Mouse (Mus musculus): Measurements from ENCODE around the gene Chodl. TPM values are rescaled to one million over a fixed set of nuclear protein-coding genes. Genes with fewer than 3 reads are reported as not detected.

The Chodl gene
- polyA plus RNA-seq (2015; fragmentation: Nextera tagmentation; extraction: Ambion mirVana), result 97.6 and 97.8 TPM in 2 replicates

DNA sequence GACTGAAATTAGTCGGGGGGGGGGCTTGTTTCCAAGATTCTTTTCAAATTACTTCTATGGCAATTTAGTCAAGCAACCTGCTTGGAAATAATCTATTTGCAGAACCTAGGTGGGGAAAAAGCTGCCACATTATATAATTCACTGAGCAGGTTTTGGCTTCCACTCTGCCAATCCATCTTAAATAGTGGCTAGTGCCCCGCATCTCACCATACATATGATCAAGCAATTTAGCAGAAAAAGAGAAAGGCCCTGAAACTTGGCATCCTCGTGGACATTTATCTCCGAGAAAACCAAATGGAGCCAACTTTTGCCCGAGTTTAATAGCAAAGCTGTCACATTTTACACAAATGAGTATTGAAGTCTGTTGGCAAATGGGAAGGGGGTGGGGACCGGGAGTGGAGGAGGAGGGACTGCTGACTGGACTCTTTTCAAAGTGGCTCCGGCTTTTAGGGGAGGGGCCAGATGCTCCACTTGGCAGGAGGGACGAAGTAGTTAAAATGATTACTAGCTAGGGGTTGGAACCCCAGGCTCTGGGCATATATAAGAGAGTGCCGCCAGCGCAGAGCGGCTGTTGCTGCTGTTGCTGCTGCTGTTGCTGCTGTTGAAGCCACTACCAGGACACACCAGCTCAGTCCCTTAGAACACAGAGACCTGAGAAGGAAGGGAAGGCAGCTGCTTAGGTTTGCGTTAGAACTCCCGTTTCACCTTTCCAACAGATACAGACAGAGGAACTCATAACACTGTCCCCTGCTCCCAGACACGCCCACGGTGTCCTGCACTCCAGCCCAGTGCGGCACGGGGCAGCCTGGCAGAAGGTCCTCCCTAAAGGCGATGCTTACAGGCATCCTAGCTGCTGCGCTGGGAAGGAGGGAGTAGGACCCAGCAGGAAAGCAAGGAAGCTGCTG, at the start of gene Chodl:
Chodl (plus strand) TSS at position 567 of the 905 bp plus-strand sequence.
- 8% methylated on average over 19 of the region's 19 CpGs for WGBS
- Histone ChIP-seq H3K9ac (peak within 1 kb of the TSS; percentile 40), H3K27me3 (no peaks in the 10 kb centered on the region; the same call in 1 of the 2 replicates), H3K4me1 (peaks cover 13% of the 10 kb centered on the region), H3K36me3 (no peaks in the 10 kb centered on the region), H3K4me3 (peak within 1 kb of the TSS; percentile 48), H3K4me2 (peak within 1 kb of the TSS; percentile 83), H3K27ac (peak within 1 kb of the TSS; percentile 61), H3K9me3 (no peaks in the 10 kb centered on the region)
- peak; percentile 78 for ATAC-seq (ENCODE audit: insufficient number of reproducible peaks, low FRiP score, low TSS enrichment, low read depth)

DNA sequence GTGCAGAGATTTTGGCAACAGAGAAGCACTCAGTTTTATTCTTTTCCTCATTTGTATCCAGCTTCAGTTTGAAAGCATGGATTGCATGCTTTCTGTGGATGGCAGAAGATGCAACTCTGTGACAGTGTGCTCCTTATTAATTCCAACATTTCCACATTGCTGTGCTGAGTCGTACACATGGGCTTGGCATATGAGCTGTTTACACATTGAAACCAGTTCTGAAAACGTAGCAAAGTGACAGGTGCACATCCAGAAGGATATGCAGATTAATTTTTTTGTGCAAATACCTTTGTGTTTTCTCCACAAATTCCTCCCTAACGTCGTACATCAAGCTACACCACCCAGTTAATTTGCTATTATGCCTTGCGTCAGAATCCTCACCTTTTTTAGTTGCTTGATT, 8.1 kb upstream of the Chodl start:
- ATAC-seq (ENCODE audit: insufficient number of reproducible peaks, low FRiP score, low TSS enrichment, low read depth), result no peak
- 65% methylated on average over 5 of the region's 5 CpGs for WGBS
- Histone ChIP-seq H3K9me3 (no peaks in the 10 kb centered on the region), H3K9ac (no peak overlapping the region), H3K36me3 (no peaks in the 10 kb centered on the region), H3K27me3 (no peaks in the 10 kb centered on the region), H3K4me1 (no peaks in the 10 kb centered on the region), H3K4me3 (no peak overlapping the region), H3K4me2 (no peak overlapping the region), H3K27ac (no peak overlapping the region)

GRCm38 (mm10) chr16:78931287-78932025, 708 bp downstream of the Chodl start:
- peak overlapping the region; percentile 61 for H3K27ac ChIP-seq
- peak overlapping the region; percentile 83 for H3K4me2 ChIP-seq
- no peaks in the 10 kb centered on the region for H3K36me3 ChIP-seq
- H3K4me1 ChIP-seq, result peaks cover 13% of the 10 kb centered on the region
- H3K9me3 ChIP-seq, result no peaks in the 10 kb centered on the region
- no peaks in the 10 kb centered on the region; the same call in 1 of the 2 replicates for H3K27me3 ChIP-seq
- ATAC-seq (ENCODE audit: insufficient number of reproducible peaks, low FRiP score, low TSS enrichment, low read depth), result no peak; the same call in 1 of the 2 replicates
- 11% methylated on average over 16 of the region's 16 CpGs for WGBS
- H3K9ac ChIP-seq, result peak overlapping the region; percentile 40
- peak overlapping the region; percentile 48 for H3K4me3 ChIP-seq

DNA sequence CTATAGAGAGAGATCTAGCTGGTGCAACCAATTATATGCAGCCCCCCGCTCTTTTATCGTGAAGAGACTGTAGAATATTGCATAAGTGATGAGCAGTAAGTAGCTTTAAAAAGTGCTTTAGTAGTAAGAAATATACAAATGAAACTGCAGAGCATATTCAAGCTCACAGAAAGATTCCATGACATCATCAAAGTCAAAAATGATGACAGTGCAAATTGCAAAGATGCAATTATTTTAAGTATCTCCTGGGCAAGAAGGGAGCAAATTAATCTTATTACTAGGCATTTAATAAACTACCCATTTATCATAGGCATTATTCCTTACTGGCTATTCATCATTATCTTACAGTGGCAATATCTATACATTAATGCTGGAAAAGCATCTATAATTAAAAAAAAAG, 3.5 kb downstream of the Chodl start:
- Histone ChIP-seq H3K4me2 (no peak overlapping the region), H3K4me1 (peaks cover 13% of the 10 kb centered on the region), H3K9ac (no peak overlapping the region), H3K27ac (no peak overlapping the region), H3K36me3 (no peaks in the 10 kb centered on the region), H3K4me3 (no peak overlapping the region), H3K9me3 (no peaks in the 10 kb centered on the region), H3K27me3 (no peaks in the 10 kb centered on the region; the same call in 1 of the 2 replicates)
- ATAC-seq (ENCODE audit: insufficient number of reproducible peaks, low FRiP score, low TSS enrichment, low read depth), result no peak
- WGBS, result 95% methylated on average over 2 of the region's 2 CpGs

DNA sequence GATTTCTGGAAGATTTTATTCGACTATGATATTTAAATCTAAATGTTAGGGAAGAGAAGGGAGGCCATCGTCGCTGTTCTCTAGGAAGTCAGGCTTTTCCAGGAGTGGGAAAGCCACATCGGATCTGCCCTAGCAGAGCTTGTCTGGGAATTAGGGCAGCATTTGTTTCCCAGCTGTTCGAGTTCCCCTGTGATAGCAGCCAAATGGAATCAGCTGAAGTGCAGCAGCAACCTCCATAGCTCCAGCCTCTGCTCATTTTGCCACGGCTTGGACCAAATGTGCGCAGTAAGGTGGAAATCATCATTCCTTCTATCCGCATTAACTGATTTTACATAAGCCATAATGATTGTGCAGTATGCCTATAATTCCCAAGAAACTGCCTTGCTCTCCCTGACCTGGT, 7.0 kb downstream of the Chodl start:
- no peak overlapping the region for H3K4me3 ChIP-seq
- no peaks in the 10 kb centered on the region for H3K27me3 ChIP-seq
- no peaks in the 10 kb centered on the region for H3K9me3 ChIP-seq
- no peak for ATAC-seq (ENCODE audit: insufficient number of reproducible peaks, low FRiP score, low TSS enrichment, low read depth)
- H3K9ac ChIP-seq, result no peak overlapping the region
- 59% methylated on average over 8 of the region's 8 CpGs for WGBS
- H3K36me3 ChIP-seq, result no peaks in the 10 kb centered on the region
- H3K4me1 ChIP-seq, result no peaks in the 10 kb centered on the region
- no peak overlapping the region for H3K27ac ChIP-seq
- no peak overlapping the region for H3K4me2 ChIP-seq

DNA sequence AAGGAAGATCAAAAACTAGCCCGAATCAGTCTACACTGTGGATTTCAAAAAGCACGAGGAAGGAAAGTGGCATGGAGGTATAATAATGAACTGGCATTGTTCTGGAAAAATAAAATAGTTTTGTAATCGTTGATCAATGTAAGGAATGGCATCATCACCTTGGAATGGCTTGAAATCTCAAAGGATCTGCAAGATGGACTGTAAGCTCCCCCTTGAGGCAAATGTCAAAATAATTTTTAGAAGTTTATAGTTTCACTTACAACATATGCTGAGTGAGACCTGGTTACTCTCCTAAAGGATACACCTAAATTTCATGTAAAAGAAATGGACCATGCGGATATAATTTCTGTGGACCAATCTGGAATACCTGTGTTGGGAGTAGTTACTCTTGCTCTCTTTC, 19.6 kb downstream of the Chodl start:
- Histone ChIP-seq H3K27ac (no peak overlapping the region), H3K27me3 (no peaks in the 10 kb centered on the region), H3K4me1 (no peaks in the 10 kb centered on the region), H3K36me3 (no peaks in the 10 kb centered on the region), H3K9ac (no peak overlapping the region), H3K4me2 (no peak overlapping the region), H3K9me3 (no peaks in the 10 kb centered on the region), H3K4me3 (no peak overlapping the region)
- ATAC-seq (ENCODE audit: insufficient number of reproducible peaks, low FRiP score, low TSS enrichment, low read depth), result no peak
- 74% methylated on average over 4 of the region's 4 CpGs for WGBS

DNA sequence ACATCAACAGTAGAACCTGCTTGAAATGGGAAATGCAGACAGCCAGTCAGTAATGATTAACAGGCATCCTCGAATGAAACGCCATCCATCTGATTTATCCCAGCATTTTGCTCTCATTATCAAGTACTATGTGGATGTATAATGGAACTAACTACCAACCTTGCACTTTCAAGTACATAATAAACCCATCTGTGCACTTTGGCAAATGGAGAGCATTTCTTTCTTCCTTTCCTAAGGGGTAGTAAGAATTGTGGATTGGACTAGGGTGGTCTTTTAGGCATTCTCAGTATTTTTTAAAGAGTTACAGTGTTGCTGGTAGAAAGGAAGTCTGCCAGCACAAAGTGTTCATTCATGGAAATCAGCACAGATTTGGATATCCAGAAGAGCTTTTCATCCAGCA, 26.7 kb downstream of the Chodl start:
- Histone ChIP-seq H3K9ac (no peak overlapping the region), H3K27ac (no peak overlapping the region), H3K36me3 (no peaks in the 10 kb centered on the region), H3K4me2 (no peak overlapping the region), H3K4me3 (no peak overlapping the region), H3K9me3 (no peaks in the 10 kb centered on the region), H3K4me1 (no peaks in the 10 kb centered on the region), H3K27me3 (no peaks in the 10 kb centered on the region)
- WGBS, result 50% methylated on average over 2 of the region's 2 CpGs
- ATAC-seq (ENCODE audit: insufficient number of reproducible peaks, low FRiP score, low TSS enrichment, low read depth), result no peak

GRCm38 (mm10) chr16:78969091-78969731, 38.5 kb downstream of the Chodl start:
- H3K4me1 ChIP-seq, result no peaks in the 10 kb centered on the region
- no peaks in the 10 kb centered on the region for H3K27me3 ChIP-seq
- no peak overlapping the region for H3K4me2 ChIP-seq
- no peaks in the 10 kb centered on the region for H3K9me3 ChIP-seq
- ATAC-seq (ENCODE audit: insufficient number of reproducible peaks, low FRiP score, low TSS enrichment, low read depth), result no peak
- no peak overlapping the region for H3K9ac ChIP-seq
- H3K27ac ChIP-seq, result no peak overlapping the region
- no peak overlapping the region for H3K4me3 ChIP-seq
- WGBS, result 26% methylated on average over 13 of the region's 13 CpGs
- no peaks in the 10 kb centered on the region for H3K36me3 ChIP-seq

GRCm38 (mm10) chr16:78974099-78974498, 43.4 kb downstream of the Chodl start:
- no peak overlapping the region for H3K27ac ChIP-seq
- H3K9ac ChIP-seq, result no peak overlapping the region
- ATAC-seq (ENCODE audit: insufficient number of reproducible peaks, low FRiP score, low TSS enrichment, low read depth), result no peak
- H3K27me3 ChIP-seq, result no peaks in the 10 kb centered on the region
- no peaks in the 10 kb centered on the region for H3K36me3 ChIP-seq
- WGBS, result 93% methylated on average over 13 of the region's 13 CpGs
- H3K4me3 ChIP-seq, result no peak overlapping the region
- no peaks in the 10 kb centered on the region for H3K9me3 ChIP-seq
- no peak overlapping the region for H3K4me2 ChIP-seq
- H3K4me1 ChIP-seq, result no peaks in the 10 kb centered on the region

DNA sequence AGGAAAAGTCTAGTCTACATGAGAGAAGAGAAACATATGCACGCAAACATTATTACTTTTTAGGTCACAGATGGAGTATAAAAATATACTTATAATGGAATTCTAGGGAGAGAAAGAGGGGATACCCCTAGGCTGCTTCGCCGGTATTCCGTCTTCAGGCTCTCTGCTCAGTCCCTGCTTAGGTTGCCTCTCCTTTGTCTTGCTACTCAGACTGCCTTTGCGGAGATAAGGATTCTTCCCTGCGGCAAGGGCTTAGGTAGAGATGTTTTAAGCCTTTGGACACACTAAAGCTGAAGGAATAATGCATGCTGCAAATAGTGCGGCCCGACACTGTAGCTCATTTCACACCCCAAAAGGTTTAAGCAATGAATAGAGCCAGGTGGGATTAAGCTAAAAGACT, 45.6 kb downstream of the Chodl start:
- Histone ChIP-seq H3K9ac (no peak overlapping the region), H3K4me3 (no peak overlapping the region), H3K4me1 (no peaks in the 10 kb centered on the region), H3K27me3 (no peaks in the 10 kb centered on the region), H3K4me2 (no peak overlapping the region), H3K27ac (no peak overlapping the region), H3K9me3 (no peaks in the 10 kb centered on the region), H3K36me3 (no peaks in the 10 kb centered on the region)
- no peak for ATAC-seq (ENCODE audit: insufficient number of reproducible peaks, low FRiP score, low TSS enrichment, low read depth)
- WGBS, result 73% methylated on average over 8 of the region's 8 CpGs

All from limb, embryonic 15.5 days (tissue).